Mouse (Mus musculus) C2C12 (cell line): ENCODE results near the gene Haus2. TPM values are rescaled to one million over a fixed set of nuclear protein-coding genes. Genes with fewer than 3 reads are reported as not detected.

ENCODE experiments used
- H3K27me3 ChIP-seq: one replicate; pipeline ENCODE4 v1.6.1; 2011; ENCODE audit not compliant: control insufficient read depth, insufficient read depth, insufficient read length
- H3K36me3 ChIP-seq: one replicate; pipeline ENCODE4 v1.6.1; 2011; ENCODE audit not compliant: control insufficient read depth, insufficient read depth
- H3K4me3 ChIP-seq: one replicate; pipeline ENCODE4 v1.5.1; 2011; ENCODE audit warnings: mild to moderate bottlenecking, control low read depth; ENCODE audit not compliant: poor library complexity, insufficient read depth, severe bottlenecking
- H3K79me2 ChIP-seq: one replicate; pipeline ENCODE4 v1.6.1; 2011; ENCODE audit not compliant: control insufficient read depth, insufficient read depth
- H3K79me3 ChIP-seq: one replicate; pipeline ENCODE4 v1.6.1; 2011; ENCODE audit warnings: low read depth, control low read depth
- H3ac ChIP-seq: one replicate; pipeline ENCODE3; 2011; ENCODE audit warnings: low read depth; ENCODE audit not compliant: control insufficient read depth, insufficient read length
- CEBPB ChIP-seq: IDR thresholded peaks from one replicate; pipeline ENCODE4 v1.6.1; 2011; ENCODE audit warnings: low read depth, mild to moderate bottlenecking, control low read depth, moderate library complexity
- CTCF ChIP-seq: IDR thresholded peaks from one replicate; pipeline ENCODE4 v1.5.1; 2011; ENCODE audit not compliant: control insufficient read depth, insufficient read depth, insufficient read length
- FOSL1 ChIP-seq: IDR thresholded peaks from one replicate; pipeline ENCODE4 v1.8.0; 2011; ENCODE audit warnings: mild to moderate bottlenecking, low read length; ENCODE audit not compliant: poor library complexity, insufficient read depth, severe bottlenecking
- MAX ChIP-seq: IDR thresholded peaks from one replicate; pipeline ENCODE4 v1.6.1; 2011; ENCODE audit warnings: mild to moderate bottlenecking, control low read depth
- MYOD1 ChIP-seq: IDR thresholded peaks from one replicate; pipeline ENCODE4 v1.6.1; 2011; ENCODE audit warnings: low read depth; ENCODE audit not compliant: control insufficient read depth, insufficient read length
- MYOG ChIP-seq: IDR thresholded peaks from one replicate; pipeline ENCODE4 v1.6.1; 2011; ENCODE audit not compliant: control insufficient read depth, insufficient read length; ENCODE audit errors: extremely low read depth
- USF1 ChIP-seq: IDR thresholded peaks from one replicate; pipeline ENCODE4 v1.6.1; 2011; ENCODE audit warnings: low read depth, mild to moderate bottlenecking, control low read depth, moderate library complexity
- polyA plus RNA-seq: library from polyadenylated mRNA; unstranded; fragments of >200 nt; fragmentation: generic; extraction: Trizol; gene quantifications from one replicate; pipeline ENCODE4 v1.2.1, GENCODE M21; 2012; ENCODE audit warnings: missing spikeins

Haus2 gene
- polyA plus RNA-seq, 1 experiment, result 4.1 TPM

DNA sequence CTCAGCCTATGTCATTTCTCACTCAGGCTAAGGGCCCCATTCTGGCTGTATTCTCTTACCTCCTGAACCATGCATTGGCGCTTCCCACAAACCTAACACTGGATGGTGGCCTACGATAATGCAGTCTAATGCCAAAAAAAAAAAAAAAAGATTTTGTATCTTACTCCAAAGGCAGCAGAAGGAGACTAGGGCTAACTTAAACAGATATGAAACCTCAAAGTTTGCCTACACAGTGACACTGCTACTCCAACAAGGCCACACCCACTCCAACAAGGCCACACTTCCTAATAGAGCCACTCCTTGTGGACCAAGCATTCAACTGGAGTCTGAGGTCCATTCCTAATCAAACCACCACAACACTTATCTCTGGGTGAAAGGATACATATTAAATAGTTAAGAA lies 47.5 kb downstream of the Haus2 start:
- no peaks in the 10 kb centered on the region for H3K79me2 ChIP-seq
- H3K79me3 ChIP-seq, result no peaks in the 10 kb centered on the region
- TF ChIP-seq CTCF (no peak), CEBPB (no peak), MYOD1 (no peak), MYOG (no peak), MAX (no peak), FOSL1 (no peak), USF1 (no peak)
- H3ac ChIP-seq, result no peak overlapping the region
- no peaks in the 10 kb centered on the region for H3K36me3 ChIP-seq
- no peak overlapping the region for H3K4me3 ChIP-seq
- H3K27me3 ChIP-seq, result no peaks in the 10 kb centered on the region

DNA sequence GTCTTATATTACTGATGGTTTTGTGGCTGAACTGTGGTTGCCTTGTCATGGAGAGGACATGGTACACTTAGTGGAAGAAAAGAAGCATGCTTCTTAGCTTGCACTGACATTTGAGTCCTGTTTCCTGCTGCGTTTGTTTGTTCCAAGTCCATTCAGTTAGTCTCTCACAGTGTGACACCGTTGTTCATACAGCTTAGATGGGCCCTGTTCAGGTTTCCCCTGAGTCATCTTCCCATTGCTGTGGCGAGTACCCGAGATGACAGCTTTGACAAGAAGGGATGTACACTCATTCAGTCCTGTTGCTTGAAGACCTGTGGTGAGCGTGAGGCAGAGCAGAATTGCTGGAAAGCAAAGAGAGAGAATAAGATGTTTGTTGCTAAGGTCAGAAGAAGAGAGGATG lies 49.3 kb downstream of the Haus2 start:
- Histone ChIP-seq H3K36me3 (no peaks in the 10 kb centered on the region), H3K27me3 (no peaks in the 10 kb centered on the region), H3ac (no peak overlapping the region), H3K79me3 (no peaks in the 10 kb centered on the region), H3K79me2 (no peaks in the 10 kb centered on the region), H3K4me3 (no peak overlapping the region)
- TF ChIP-seq MYOG (no peak), CTCF (no peak), USF1 (no peak), FOSL1 (no peak), MYOD1 (no peak), CEBPB (no peak), MAX (no peak)

DNA sequence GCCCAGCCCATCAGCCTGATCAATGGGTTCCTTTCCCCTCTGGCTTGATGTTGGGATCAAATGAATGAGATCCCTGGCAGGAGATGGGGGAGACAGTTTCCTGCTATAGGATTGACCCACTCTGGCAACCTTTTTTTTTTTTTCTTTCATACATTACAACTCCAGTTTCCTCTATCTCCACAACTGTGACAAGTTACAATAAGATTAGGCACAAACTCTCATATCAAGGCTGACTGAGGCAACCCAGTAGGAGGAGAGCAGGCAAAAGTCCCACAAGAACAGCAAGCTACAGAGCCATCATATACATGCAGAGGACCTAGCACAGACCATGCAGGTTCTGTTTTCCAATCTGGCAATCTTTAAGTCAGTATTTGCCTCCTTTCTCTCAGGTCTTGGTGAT lies 50.1 kb downstream of the Haus2 start:
- TF ChIP-seq CTCF (no peak), MYOG (no peak), CEBPB (no peak), MYOD1 (no peak), USF1 (no peak), FOSL1 (no peak), MAX (no peak)
- Histone ChIP-seq H3K27me3 (no peaks in the 10 kb centered on the region), H3ac (no peak overlapping the region)

DNA sequence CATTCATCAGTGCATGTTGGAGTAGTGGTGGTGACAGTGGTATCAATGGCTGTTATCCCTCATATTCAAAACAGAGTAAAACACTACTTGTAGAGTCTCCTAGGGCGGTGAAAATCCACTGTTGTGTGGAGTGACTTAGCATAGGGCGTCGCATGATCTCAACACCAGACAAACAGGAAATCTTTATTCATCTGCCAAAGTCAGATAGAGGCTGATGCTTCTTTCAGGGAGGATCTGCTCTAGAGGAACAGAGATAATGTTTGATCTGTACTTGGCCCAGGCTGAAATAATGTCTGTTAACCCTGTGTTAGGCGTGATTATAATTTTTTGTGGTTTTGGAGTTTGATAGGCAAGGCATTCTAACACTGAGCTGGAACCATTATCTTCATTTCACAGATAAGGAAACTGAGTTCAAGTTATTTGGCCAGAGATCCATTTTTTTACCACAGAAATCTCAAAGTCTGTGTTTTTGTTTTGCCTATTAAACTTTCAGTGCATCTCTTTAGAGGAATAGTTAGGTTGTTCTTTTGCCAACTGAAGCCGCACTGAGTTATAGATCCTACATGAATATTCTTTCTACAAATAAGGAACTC lies 51.4 kb downstream of the Haus2 start:
- no peaks in the 10 kb centered on the region for H3K36me3 ChIP-seq
- no peaks in the 10 kb centered on the region for H3K79me3 ChIP-seq
- H3K79me2 ChIP-seq, result no peaks in the 10 kb centered on the region
- TF ChIP-seq CEBPB (no peak), MYOG (no peak), CTCF (no peak), FOSL1 (no peak), MYOD1 (no peak), USF1 (no peak), MAX (no peak)
- H3K4me3 ChIP-seq, result no peak overlapping the region
- H3K27me3 ChIP-seq, result no peaks in the 10 kb centered on the region
- no peak overlapping the region for H3ac ChIP-seq

More for the DNA sequence above, 50.1 kb downstream of the Haus2 start:
- Histone ChIP-seq H3K4me3 (no peak overlapping the region), H3K79me2 (no peaks in the 10 kb centered on the region), H3K79me3 (no peaks in the 10 kb centered on the region), H3K36me3 (no peaks in the 10 kb centered on the region)

DNA sequence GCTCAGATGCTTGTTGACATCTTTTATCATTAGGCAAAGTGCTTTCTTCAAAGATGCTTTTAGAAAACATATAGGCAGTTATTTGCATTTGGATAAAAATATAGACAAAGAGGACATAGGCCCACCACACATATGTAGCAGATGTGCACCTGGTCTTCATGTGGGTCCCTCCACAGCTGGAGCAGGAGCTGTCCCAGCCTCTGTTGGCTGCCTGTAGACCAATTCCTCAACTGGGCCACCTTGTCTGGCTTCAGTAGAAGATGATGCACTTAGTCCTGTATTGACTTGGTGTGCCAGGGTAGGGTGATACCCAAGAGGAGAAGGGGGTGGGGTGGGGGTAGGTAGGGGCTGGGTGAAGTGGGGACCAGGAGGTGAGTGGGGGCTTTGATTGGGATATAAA lies 53.6 kb downstream of the Haus2 start:
- H3K27me3 ChIP-seq, result no peaks in the 10 kb centered on the region
- TF ChIP-seq MYOD1, result no peak
- no peak overlapping the region for H3K4me3 ChIP-seq
- H3K36me3 ChIP-seq, result no peaks in the 10 kb centered on the region
- H3K79me3 ChIP-seq, result no peaks in the 10 kb centered on the region
- H3K79me2 ChIP-seq, result no peaks in the 10 kb centered on the region
- no peak overlapping the region for H3ac ChIP-seq

DNA sequence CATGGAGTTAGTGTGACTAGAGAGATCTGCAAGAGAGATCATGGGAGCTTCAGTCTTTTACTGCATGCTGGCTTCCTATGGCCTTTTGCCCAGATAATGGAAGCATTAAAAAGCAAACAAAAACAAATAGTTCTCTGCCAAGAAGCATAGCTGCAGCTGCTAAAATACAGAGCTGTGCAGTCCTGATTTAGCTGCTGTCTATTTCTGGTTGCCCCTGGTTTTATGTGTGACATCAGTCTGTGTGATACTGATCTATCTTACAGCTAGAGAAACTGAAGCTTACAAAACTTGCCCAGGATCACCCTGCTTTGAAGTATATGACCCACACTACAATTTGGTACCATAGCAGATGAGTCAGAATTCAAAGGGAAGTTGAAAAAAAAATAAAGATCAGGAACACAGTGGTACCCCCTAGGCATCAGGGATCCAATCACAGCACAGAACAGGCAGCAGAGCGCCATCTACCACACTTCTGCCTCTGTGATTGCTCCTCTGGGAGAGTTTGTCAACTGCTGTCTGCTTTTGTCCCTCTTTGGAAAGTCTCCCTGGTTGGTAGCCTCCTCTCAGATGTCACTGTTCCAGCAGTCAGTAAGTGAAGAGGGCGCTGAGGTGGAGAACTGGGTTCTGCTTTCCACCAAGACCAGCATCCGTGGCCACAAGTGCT lies 54.4 kb downstream of the Haus2 start:
- Histone ChIP-seq H3ac (no peak overlapping the region), H3K79me3 (no peaks in the 10 kb centered on the region), H3K4me3 (no peak overlapping the region), H3K36me3 (peaks cover 4% of the 10 kb centered on the region), H3K27me3 (no peaks in the 10 kb centered on the region), H3K79me2 (no peaks in the 10 kb centered on the region)
- TF ChIP-seq MAX (no peak), CTCF (peak; percentile 29)
